Mouse (Mus musculus) thymus, adult 2 months (tissue): ENCODE results near the gene Fam229a. TPM values are rescaled to one million over a fixed set of nuclear protein-coding genes. Genes with fewer than 3 reads are reported as not detected.
A peak's percentile ranks its signal among the peaks of the same experiment; 100 is the strongest.

Experiments
- DNase-seq: peaks from one replicate; pipeline ENCODE4 v3.0.0; 2021
- H3K27ac ChIP-seq: fragments of 200-500 bp; 2 replicates; pipeline ENCODE4 v1.5.1; 2012; ENCODE audit warnings: low read length, control low read depth; ENCODE audit not compliant: control insufficient read depth, insufficient read depth
- H3K27me3 ChIP-seq: fragments of 200-500 bp; 2 replicates; pipeline ENCODE4 v1.6.1; 2012; ENCODE audit warnings: mild to moderate bottlenecking, low read length, moderate library complexity, mixed read lengths; ENCODE audit not compliant: control insufficient read depth, insufficient read depth
- H3K36me3 ChIP-seq: fragments of 200-500 bp; 2 replicates; pipeline ENCODE4 v1.6.1; 2012; ENCODE audit warnings: mild to moderate bottlenecking, low read length, moderate library complexity; ENCODE audit not compliant: control insufficient read depth, insufficient read depth
- H3K4me1 ChIP-seq: fragments of 200-500 bp; replicated peaks from 2 replicates; pipeline ENCODE4 v1.6.1; 2012; ENCODE audit warnings: low read length; ENCODE audit not compliant: control insufficient read depth, insufficient read depth
- H3K4me3 ChIP-seq: fragments of 200-500 bp; 2 replicates; pipeline ENCODE4 v1.5.1; 2012; ENCODE audit warnings: mild to moderate bottlenecking, low read length, control low read depth, moderate library complexity; ENCODE audit not compliant: control insufficient read depth, insufficient read depth
- CTCF ChIP-seq: fragments of 200-500 bp; IDR thresholded peaks from 2 replicates; pipeline ENCODE4 v1.5.1; 2012; ENCODE audit warnings: mild to moderate bottlenecking, control low read depth, low read length, moderate library complexity, borderline replicate concordance; ENCODE audit not compliant: control insufficient read depth, poor library complexity, insufficient read depth; ENCODE audit errors: extremely low read depth
- POLR2A ChIP-seq: fragments of 200-500 bp; IDR thresholded peaks from 2 replicates; pipeline ENCODE4 v1.6.1; 2012; ENCODE audit warnings: mild to moderate bottlenecking, low read length, control low read depth, moderate library complexity; ENCODE audit not compliant: control insufficient read depth, poor library complexity, insufficient read depth; ENCODE audit errors: extremely low read depth
- WGBS: fragments of 180-500 bp; shearing (Covaris S2); methylation state at CpG from one replicate; pipeline ENCODE4 v1.1.7; 2018; 5-methylcytosine and 5-hydroxymethylcytosine counted together
- polyA plus RNA-seq: library from polyadenylated mRNA; depleted of rRNA; stranded (reverse); fragments of >200 nt; gene quantifications from 2 replicates; pipeline ENCODE4 v1.2.3, GENCODE M21; 2012

Gene Fam229a
- polyA plus RNA-seq, 1 experiment = 1.1 TPM

DNA sequence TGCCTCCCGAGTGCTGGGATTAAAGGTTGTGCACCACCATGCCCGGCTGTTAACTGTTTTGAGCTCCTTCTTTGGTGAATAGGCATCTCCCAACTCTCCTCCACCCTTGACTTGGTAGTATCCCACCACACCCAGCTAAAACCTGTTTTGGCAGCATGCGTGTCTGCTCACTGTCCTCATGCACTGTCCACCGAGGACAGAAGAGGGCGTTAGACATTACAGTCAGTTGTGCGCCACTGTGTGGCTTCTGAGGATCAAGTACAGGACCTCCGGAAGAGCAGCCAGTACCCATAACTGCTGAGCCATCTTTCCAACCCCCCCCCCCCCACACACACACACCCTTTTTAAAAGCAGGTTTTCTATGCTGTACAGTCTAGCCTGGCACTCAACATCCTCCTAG lies 3.7 kb downstream of the Fam229a start:
- Histone ChIP-seq H3K4me1 (peaks cover 21% of the 10 kb centered on the region), H3K36me3 (no peaks in the 10 kb centered on the region), H3K27ac (no peak overlapping the region), H3K27me3 (no peaks in the 10 kb centered on the region; the same call in 1 of the 2 replicates), H3K4me3 (no peak overlapping the region)
- DNase-seq = no peak
- no peak for TF ChIP-seq CTCF
- no peak for TF ChIP-seq POLR2A
- WGBS = 82% methylated on average over 7 of the region's 7 CpGs

DNA sequence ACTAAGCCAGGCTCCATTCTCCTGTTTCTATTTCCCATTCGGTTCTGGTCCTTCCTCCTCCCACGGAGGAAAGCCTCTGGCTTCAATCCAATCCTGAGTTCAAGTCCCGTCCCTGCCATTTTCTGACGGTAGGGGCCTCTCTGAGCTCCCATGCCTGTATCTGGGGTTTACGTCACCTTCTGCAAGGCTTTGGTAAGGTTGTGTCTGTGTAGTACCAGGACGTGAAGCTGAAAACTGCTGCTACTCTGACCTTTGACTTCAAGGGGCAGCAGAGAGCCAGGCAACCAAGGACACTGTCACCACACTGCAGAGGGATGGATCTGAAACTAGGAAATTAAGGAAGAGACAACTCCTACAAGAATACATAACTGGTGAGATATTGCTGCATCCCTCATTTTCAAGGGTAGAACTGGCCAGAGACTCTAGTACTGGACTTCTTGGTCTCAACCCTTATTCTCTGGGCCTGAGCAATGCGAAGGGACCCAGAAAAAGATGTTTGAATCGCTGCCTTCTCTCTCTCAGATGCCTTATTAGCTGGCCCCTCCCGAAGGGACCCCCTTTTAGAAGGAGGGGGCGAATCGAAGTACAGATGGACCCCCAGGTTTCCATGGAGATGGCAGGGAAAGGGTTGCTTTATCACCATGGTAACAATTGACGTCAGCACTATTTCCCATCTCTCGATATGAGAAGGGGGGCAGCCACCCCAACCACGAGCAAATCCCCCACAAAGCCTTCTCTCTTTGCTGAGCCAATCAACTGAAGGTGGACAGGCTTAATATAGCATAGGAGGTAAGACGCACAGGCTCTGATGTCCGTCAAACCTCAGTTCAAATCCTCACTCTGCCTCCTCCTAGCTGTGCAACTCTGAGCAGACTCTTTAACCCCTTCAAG lies 4.9 kb downstream of the Fam229a start:
- no peak overlapping the region for H3K4me3 ChIP-seq
- TF ChIP-seq CTCF = no peak
- DNase-seq = no peak

DNA sequence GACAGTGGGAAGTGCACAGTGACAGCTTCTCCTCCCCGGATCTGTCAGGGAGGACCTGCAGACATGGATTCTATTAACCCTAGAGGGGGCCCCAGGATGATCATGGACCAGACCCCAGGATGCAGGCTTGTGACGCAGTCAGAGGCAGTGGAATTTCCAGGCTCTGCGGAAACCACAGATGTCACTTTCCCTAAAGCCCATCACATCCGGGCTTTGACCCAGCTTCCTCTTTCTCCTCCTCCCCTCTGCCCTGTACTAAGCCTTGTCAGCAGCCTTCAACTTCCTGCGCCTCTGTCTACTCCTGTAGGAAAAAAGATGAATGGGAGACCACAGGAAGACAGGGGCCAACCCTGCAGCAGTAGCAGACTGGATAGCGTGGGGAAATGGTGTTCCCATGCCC lies 5.6 kb downstream of the Fam229a start:
- 8% methylated on average over 6 of the region's 6 CpGs for WGBS
- peak; percentile 20 for DNase-seq
- TF ChIP-seq CTCF = no peak
- TF ChIP-seq POLR2A = no peak
- no peaks in the 10 kb centered on the region; the same call in 1 of the 2 replicates for H3K27me3 ChIP-seq
- H3K27ac ChIP-seq = no peak overlapping the region
- no peak overlapping the region for H3K4me3 ChIP-seq
- no peaks in the 10 kb centered on the region for H3K36me3 ChIP-seq
- H3K4me1 ChIP-seq = peaks cover 26% of the 10 kb centered on the region

More for the DNA sequence above, 4.9 kb downstream of the Fam229a start:
- H3K36me3 ChIP-seq = no peaks in the 10 kb centered on the region
- no peaks in the 10 kb centered on the region; the same call in 1 of the 2 replicates for H3K27me3 ChIP-seq
- WGBS = 27% methylated on average over 16 of the region's 16 CpGs
- no peak overlapping the region for H3K27ac ChIP-seq
- peaks cover 26% of the 10 kb centered on the region for H3K4me1 ChIP-seq

DNA sequence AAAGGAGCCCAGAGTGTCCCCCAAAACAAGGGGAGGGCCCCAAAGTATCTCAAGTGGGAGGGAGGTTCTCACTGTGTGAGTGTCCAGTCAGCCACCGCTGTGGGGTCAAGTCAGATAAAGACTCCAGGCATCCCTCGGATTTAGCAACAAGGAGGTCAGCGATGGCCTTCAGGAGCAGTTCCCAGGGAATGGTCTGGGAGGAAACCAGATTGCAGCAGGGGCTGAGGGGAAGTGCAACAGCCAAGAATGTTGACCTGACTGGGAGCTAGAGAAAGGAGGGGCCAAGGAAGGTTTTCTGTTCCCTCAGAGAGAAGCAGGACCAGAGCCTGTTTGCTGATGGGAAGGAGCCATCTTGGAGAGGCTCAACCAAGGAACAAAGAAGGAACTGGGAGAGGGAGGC lies 8.0 kb downstream of the Fam229a start:
- no peak for DNase-seq
- no peaks in the 10 kb centered on the region for H3K27me3 ChIP-seq
- 99% methylated on average over 3 of the region's 3 CpGs for WGBS
- peaks cover 32% of the 10 kb centered on the region for H3K4me1 ChIP-seq
- no peaks in the 10 kb centered on the region for H3K36me3 ChIP-seq
- H3K27ac ChIP-seq = no peak overlapping the region
- H3K4me3 ChIP-seq = no peak overlapping the region
- TF ChIP-seq POLR2A = no peak
- no peak for TF ChIP-seq CTCF

DNA sequence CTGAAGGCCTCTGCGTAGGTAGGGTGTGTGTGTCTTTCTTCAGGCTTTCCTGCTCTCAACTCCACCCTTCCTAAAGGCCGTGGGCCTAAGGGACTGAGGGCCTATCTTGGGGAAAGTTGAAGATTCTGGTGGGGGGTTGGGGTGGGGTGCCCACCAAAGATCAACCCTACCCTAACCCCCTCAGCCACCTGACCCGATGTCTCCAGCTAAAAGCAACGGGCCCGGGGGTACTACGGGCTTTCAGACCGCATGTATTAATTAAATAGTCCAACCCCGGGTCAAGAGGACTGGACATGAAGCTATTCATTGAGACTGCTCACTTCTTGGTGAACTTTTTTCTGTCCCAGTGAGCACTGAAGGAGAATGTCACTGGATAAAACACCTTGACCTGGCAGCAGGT lies 9.0 kb downstream of the Fam229a start:
- TF ChIP-seq POLR2A (no peak), CTCF (no peak)
- Histone ChIP-seq H3K36me3 (no peaks in the 10 kb centered on the region), H3K4me1 (peaks cover 32% of the 10 kb centered on the region), H3K27ac (no peak overlapping the region), H3K27me3 (no peaks in the 10 kb centered on the region), H3K4me3 (no peak overlapping the region)
- DNase-seq = no peak
- 89% methylated on average over 8 of the region's 8 CpGs for WGBS

DNA sequence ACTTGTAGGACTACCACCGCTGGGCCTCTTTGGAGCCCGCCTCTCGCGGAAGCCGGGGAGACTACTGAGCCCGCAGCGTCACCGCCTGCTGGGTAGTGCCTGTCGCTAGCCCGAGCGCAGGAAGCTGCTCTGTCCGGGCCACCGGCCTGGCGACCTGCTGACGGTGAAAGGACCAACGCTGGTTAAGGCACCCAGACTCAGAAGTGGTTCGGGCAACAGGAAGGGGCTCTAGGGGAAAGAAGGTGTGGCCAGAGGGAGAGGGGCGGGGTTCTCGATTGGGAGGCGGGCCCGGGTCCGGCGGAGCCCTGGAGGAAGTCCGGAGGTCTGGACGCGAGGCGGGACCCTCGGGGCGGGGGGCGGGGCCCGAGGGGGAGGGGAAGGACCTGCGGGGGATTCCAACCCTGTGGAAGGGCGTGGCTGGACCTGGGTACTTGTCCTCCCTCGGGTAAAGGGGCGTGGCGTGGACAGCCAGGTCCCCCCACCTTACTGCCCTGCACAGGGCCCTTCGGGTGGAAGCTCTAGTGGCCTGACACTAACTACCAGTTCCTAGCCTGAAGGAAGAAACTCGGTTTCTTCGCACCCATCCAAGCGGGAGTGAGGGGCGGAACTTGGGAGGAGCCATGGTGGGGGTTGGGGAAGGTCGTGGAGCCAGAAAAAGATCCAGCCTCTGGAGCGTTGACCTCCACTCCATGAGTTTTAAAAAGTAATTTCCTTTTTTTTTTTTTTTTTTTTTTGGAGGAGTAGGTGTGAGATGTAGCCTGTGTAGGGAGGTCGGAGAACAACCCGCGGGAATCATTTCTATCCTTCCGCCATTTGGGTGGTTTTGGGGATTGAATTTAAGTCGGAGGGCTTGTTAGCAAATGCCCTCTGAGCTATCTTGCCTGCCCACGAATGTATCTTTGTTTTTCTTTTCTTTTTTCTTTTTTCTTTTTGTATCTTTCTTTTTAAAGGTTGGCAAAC lies 9.9 kb downstream of the Fam229a start:
- 4% methylated on average over 49 of the region's 49 CpGs for WGBS

More for the DNA sequence above, 9.9 kb downstream of the Fam229a start:
- DNase-seq = peak; percentile 84
- Histone ChIP-seq H3K36me3 (no peaks in the 10 kb centered on the region), H3K4me1 (peaks cover 30% of the 10 kb centered on the region), H3K27ac (no peak overlapping the region), H3K27me3 (no peaks in the 10 kb centered on the region), H3K4me3 (peak overlapping the region; percentile 50)
- no peak for TF ChIP-seq CTCF
- TF ChIP-seq POLR2A = no peak
